Mouse (Mus musculus) bone marrow, adult 2 months (tissue): Measurements from ENCODE around the gene Esr2. TPM values are rescaled to one million over a fixed set of nuclear protein-coding genes. Genes with fewer than 3 reads are reported as not detected.
"Not testable (repeated sequence)": the region's sequence is repeated elsewhere in the genome, so short reads cannot be mapped to it uniquely, and the experiment has no call there.

Experiments
- H3K27ac ChIP-seq: fragments of 200-500 bp; 2 replicates; pipeline ENCODE4 v1.5.1; 2012; ENCODE audit warnings: low read depth, mild to moderate bottlenecking, control low read depth, inconsistent platforms, low read length; ENCODE audit not compliant: control insufficient read depth, poor library complexity, insufficient read depth
- H3K4me1 ChIP-seq: fragments of 200-500 bp; 2 replicates; pipeline ENCODE4 v1.6.1; 2011; ENCODE audit warnings: low read length; ENCODE audit not compliant: control insufficient read depth, insufficient read depth
- H3K4me3 ChIP-seq: fragments of 200-500 bp; replicated peaks from 2 replicates; pipeline ENCODE3; 2011; ENCODE audit warnings: mild to moderate bottlenecking, low read depth, low read length, control low read depth; ENCODE audit not compliant: control insufficient read depth
- CTCF ChIP-seq: fragments of 200-500 bp; IDR thresholded peaks from 2 replicates; pipeline ENCODE4 v1.5.1; 2011; ENCODE audit warnings: low read length, control low read depth; ENCODE audit not compliant: control insufficient read depth, insufficient read depth
- POLR2A ChIP-seq: fragments of 200-500 bp; IDR thresholded peaks from 2 replicates; pipeline ENCODE4 v1.6.1; 2011; ENCODE audit warnings: low read depth, mild to moderate bottlenecking, control low read depth, low read length, borderline replicate concordance; ENCODE audit not compliant: control insufficient read depth
- WGBS: fragments of 180-500 bp; shearing (Covaris S2); methylation state at CpG from one replicate; pipeline ENCODE4 v1.1.7; 2018; 5-methylcytosine and 5-hydroxymethylcytosine counted together
- polyA plus RNA-seq: library from polyadenylated mRNA; stranded (reverse); fragments of >200 nt; gene quantifications from 2 replicates; pipeline ENCODE4 v1.2.4, GENCODE M21; 2011; ENCODE audit warnings: low replicate concordance; ENCODE audit not compliant: missing spikeins, insufficient read depth, insufficient read length

Gene Esr2
- not detected in 2 replicates for polyA plus RNA-seq

DNA sequence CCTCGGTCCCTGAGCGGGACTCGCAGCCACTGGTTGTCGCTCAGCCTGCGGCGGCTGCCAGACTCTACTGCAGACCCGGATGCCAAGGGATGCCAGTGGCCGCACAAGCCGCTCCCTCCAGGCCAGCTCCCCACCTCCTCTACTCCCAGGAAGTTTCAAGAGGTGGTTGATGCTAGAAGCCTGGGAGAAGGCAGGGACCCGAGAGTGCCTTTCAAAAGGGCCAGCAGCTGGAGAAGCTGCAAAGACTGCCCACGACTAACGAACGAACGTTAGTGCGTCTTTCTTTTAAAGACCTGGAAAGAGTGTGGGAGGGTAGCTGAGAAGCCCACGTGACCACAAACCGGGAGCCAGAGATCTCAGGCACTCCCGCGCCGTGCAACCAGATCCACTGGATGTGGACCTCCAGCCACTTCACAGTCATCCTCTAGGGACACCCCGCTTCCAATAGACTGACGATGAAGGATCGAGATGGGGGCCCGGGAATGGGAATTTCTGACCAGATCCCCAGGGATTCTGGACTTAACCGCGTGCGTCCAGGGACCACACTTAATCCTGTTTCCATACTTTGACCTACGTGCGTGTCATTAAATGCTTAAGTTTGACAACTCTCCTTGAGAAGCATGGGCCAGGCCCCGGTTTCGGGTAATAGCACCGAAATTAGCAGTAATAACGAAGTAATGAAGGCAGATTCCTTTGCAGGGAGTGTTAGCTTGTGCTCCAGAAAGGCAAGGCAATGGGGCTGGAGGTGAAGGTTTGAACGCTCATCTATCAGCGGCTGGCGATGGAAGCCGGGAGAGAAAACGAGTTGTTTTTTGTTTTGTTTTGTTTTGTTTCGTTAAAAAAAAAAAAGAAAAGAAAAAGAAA, at the start of gene Esr2:
TSS of gene Esr2 (minus strand) at position 260 of the 864 bp plus-strand sequence.
- TF ChIP-seq POLR2A, result no peak
- no peak for TF ChIP-seq CTCF
- under 1% methylated on average over 39 of the region's 39 CpGs for WGBS
- Histone ChIP-seq H3K4me1 (no peaks in the 10 kb centered on the region), H3K4me3 (peak within 1 kb of the TSS; percentile 44), H3K27ac (no peak within 1 kb of the TSS)

DNA sequence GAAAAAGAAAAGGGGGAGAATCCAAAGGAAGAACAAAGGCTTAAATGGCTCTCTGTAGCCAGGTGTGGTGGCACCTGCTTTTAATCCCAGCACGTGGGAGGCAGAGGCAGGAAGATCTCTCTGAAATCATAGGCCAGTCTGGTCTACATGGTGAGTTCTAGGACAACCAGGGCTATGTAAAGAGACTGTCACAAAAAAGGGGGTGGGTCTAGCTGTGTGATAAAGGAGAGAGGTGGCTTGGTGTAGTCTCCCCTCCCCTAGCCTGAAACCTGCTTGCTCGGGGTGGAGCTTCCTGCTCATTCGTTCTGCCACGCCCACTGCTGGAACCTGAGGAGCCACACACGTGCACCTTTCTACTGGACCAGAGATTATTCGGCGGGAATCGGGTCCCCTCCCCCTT, 45.0 kb upstream of the Esr2 start:
- not testable (repeated sequence) for H3K4me3 ChIP-seq, H3K4me1 ChIP-seq, H3K27ac ChIP-seq
- 58% methylated on average over 4 of the region's 8 CpGs for WGBS

DNA sequence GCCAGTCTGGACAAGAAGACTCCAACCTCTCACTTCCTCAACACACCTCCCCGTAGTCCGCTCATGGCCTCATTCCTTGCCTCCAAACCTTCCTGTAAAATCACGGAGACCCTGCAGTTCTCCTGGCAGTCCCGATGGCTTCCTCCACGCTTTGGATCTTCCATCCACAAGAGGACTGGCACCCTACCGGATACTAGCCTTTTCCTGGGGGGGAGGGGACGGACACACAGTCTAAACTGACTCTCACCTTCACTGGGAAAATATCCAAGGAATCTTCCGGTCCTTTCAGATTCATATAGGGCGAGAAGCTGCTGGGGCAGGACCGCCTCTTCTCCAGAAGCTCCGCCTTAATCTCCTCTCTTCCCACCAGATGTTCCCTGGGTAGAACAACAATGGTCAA, 39.7 kb upstream of the Esr2 start:
- H3K4me1 ChIP-seq, result no peaks in the 10 kb centered on the region
- H3K27ac ChIP-seq, result no peak overlapping the region
- 71% methylated on average over 11 of the region's 11 CpGs for WGBS
- no peak overlapping the region for H3K4me3 ChIP-seq
- no peak for TF ChIP-seq CTCF
- TF ChIP-seq POLR2A, result no peak

DNA sequence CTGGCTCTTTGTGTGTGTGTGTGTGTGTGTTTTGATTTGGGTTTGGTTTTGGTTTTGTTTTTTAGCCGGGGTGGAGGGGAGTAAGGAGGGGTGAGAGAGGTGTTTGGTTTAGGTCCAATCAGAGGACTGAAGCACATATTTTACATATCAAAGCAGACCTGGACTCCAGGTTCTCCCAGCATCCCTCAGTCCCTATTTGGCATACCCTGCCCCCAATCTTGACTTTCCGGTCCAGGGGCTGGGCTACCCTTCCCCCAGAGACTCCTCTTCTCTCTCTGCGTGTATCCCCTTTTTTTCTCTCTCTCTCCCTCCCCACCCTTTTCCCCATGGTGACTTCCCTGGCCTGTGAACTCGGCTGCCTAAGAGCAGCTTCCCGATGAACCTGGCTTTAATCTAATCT, 38.1 kb upstream of the Esr2 start:
- Histone ChIP-seq H3K4me3 (no peak overlapping the region), H3K27ac (no peak overlapping the region), H3K4me1 (no peaks in the 10 kb centered on the region)
- TF ChIP-seq CTCF (no peak), POLR2A (no peak)
- 63% methylated on average over 5 of the region's 5 CpGs for WGBS

DNA sequence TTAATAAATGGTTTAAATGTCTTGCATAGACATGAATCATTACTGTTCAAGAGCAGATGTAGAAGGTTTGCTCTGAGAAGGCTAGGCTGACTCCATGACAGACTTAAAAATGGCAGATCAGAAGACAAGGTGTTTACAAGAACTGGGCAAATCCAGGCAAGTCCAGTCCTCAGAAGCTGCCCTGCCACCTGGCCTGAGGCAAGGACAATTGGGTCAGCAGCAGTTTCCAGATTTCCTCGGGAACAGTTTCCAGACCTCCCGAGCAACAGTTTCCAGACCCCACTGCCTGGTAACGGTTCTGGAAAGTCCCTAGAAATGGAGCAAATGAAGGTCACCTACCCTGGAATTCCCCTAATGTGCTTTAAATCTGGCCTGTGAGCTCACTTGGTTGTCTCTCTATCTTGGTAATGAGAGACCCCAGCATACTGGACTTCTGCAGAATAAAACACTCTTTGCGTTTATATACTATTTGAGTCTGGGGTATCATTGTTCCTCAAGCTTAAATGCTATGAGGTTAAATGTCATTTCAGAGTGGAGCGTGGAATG, 32.4 kb upstream of the Esr2 start:
- H3K4me3 ChIP-seq, result no peak overlapping the region
- TF ChIP-seq POLR2A (no peak), CTCF (no peak)
- 82% methylated on average over 5 of the region's 5 CpGs for WGBS
- H3K27ac ChIP-seq, result no peak overlapping the region
- no peaks in the 10 kb centered on the region for H3K4me1 ChIP-seq

DNA sequence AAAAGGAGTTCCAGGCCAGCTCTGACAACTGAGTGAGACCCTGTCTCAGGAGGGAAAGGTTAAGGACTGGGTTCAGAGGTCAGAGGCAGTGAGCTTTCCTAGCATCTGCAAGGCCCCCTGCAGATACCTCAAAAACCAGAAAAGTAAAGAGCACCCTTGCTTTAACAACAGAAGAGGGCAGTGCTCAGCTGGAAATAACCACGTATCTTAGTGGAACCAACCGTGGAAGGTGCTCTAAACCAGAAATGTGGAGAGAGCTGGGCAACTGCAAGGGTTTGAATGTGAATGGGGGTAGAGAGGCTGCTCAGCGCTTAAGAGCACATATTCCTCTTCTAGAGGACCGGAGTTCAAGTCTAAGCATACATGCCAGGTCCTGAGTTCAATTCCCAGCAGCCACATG, 23.3 kb upstream of the Esr2 start:
- 64% methylated on average over 4 of the region's 4 CpGs for WGBS
- Histone ChIP-seq H3K4me3 (no peak overlapping the region), H3K4me1 (no peaks in the 10 kb centered on the region; the same call in 1 of the 2 replicates), H3K27ac (no peak overlapping the region)
- TF ChIP-seq CTCF, result no peak
- TF ChIP-seq POLR2A, result no peak

DNA sequence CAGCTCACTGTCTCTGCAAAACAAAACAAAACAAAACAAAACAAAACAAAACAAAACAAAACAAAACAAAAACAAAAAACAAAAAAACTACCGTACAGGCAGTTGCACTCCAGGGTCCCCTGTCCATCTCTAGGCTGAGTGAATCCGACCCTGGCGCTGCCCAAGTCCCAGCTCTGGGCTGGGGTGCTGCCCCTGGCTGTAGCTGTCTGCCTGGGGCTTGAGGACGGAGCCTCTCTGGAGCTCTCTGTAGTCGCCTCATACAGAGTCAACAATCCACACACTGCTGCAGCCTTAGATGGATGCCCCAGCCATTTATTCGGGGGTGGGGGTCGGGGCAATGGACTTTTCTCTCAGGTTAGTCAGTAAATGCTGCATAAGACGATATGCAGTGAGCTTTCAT, 20.0 kb upstream of the Esr2 start:
- 64% methylated on average over 8 of the region's 8 CpGs for WGBS
- TF ChIP-seq CTCF (no peak), POLR2A (no peak)

DNA sequence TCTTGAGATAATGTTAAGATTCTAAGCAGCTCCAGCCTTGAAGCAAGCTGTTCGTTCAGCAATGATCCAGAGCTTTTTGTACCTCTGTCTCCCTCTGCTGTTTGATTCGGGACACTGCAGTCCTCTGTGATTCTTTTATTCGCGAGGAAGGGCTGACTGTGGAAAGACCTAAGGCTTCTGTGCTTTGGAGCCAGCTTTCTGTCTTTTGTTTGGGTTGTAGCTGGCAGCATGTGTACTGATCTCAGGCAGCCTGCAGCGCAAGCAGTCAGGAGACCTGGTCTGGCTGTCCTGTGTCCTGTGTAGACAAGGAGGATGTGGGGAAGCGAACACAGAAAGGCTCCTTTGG, 19.6 kb upstream of the Esr2 start:
- peaks cover 3% of the 10 kb centered on the region; the same call in 1 of the 2 replicates for H3K4me1 ChIP-seq
- no peak overlapping the region for H3K27ac ChIP-seq
- no peak overlapping the region for H3K4me3 ChIP-seq
- TF ChIP-seq CTCF, result no peak
- no peak for TF ChIP-seq POLR2A
- 14% methylated on average over 6 of the region's 6 CpGs for WGBS

More for the DNA sequence above, 20.0 kb upstream of the Esr2 start:
- no peak overlapping the region for H3K27ac ChIP-seq
- H3K4me1 ChIP-seq, result peaks cover 3% of the 10 kb centered on the region; the same call in 1 of the 2 replicates
- H3K4me3 ChIP-seq, result no peak overlapping the region
